Mouse (Mus musculus) liver, embryonic 14.5 days (tissue): Measurements from ENCODE around the gene Spata13. TPM values are rescaled to one million over a fixed set of nuclear protein-coding genes. Genes with fewer than 3 reads are reported as not detected.
A peak's percentile ranks its signal among the peaks of the same experiment; 100 is the strongest.

Experiments
- ATAC-seq: fragments of 200-750 bp; cut with Nextera tagmentation; 2 replicates; pipeline ENCODE4 v1.8.0; 2017; ENCODE audit warnings: moderate number of reproducible peaks, mild to moderate bottlenecking, moderate library complexity; ENCODE audit not compliant: insufficient read depth
- DNase-seq, 3 experiments: peaks; one replicate each; pipeline ENCODE4 v3.0.0-alpha.2; 2012 to 2013; ENCODE audit warnings: low read depth in 3 of 3, low spot score in 3 of 3
- H3K27ac ChIP-seq: fragments of 300-500 bp; sonication (generic); 2 replicates; pipeline ENCODE4 v1.5.1; 2014; ENCODE audit warnings: moderate library complexity, mild to moderate bottlenecking, control low read depth, inconsistent platforms
- H3K27me3 ChIP-seq: fragments of 300-500 bp; sonication (generic); 2 replicates; pipeline ENCODE4 v1.6.1; 2014; ENCODE audit warnings: mild to moderate bottlenecking, low read length, moderate library complexity; ENCODE audit not compliant: control insufficient read depth, insufficient read depth
- H3K36me3 ChIP-seq: fragments of 300-500 bp; sonication (generic); replicated peaks from 2 replicates; pipeline ENCODE4 v1.6.1; 2014; ENCODE audit warnings: low read depth; ENCODE audit not compliant: control insufficient read depth, insufficient read depth
- H3K4me1 ChIP-seq, 2 experiments: fragments of 200-500 bp in 1 of 2; fragments of 300-500 bp in 1 of 2; sonication (generic) in 1 of 2; replicated peaks; 2 replicates each; pipeline ENCODE4 v1.6.1; 2012 to 2014; ENCODE audit warnings: antibody characterized with exemption in 1 of 2, inconsistent platforms in 1 of 2, low read length in 1 of 2; ENCODE audit not compliant: control insufficient read depth in 2 of 2, insufficient read depth in 2 of 2
- H3K4me2 ChIP-seq: fragments of 300-500 bp; sonication (generic); 2 replicates; pipeline ENCODE4 v1.6.1; 2014; ENCODE audit warnings: low read depth, mild to moderate bottlenecking, control low read depth, moderate library complexity
- H3K4me3 ChIP-seq, 2 experiments: fragments of 200-500 bp in 1 of 2; fragments of 300-500 bp in 1 of 2; sonication (generic) in 1 of 2; 2 replicates each; pipeline ENCODE4 v1.5.1; 2012 to 2014; ENCODE audit warnings: low read depth in 2 of 2, low read length in 2 of 2, mild to moderate bottlenecking in 2 of 2, control low read depth in 1 of 2, inconsistent platforms in 1 of 2, moderate library complexity in 1 of 2; ENCODE audit not compliant: insufficient read depth in 1 of 2
- H3K9ac ChIP-seq: fragments of 300-500 bp; sonication (generic); replicated peaks from 2 replicates; pipeline ENCODE4 v1.6.1; 2014; ENCODE audit warnings: mild to moderate bottlenecking, control low read depth, moderate library complexity
- H3K9me3 ChIP-seq: fragments of 300-500 bp; sonication (generic); 2 replicates; pipeline ENCODE4 v1.6.1; 2016; ENCODE audit warnings: low read length, mixed read lengths; ENCODE audit not compliant: control insufficient read depth
- CTCF ChIP-seq: IDR thresholded peaks from 2 replicates; pipeline ENCODE4 v1.5.1; 2016; ENCODE audit warnings: antibody characterized with exemption, low read depth, control low read depth
- EP300 ChIP-seq: IDR thresholded peaks from 2 replicates; pipeline ENCODE4 v1.6.1; 2016; ENCODE audit warnings: antibody characterized with exemption, low read depth
- WGBS: fragments of 180-500 bp; shearing (Covaris S2); extraction: QIAGEN DNeasy Blood & Tissue Kit; methylation state at CpG from one replicate; pipeline ENCODE4 v1.1.7; 2014; ENCODE audit not compliant: insufficient replicate concordance; 5-methylcytosine and 5-hydroxymethylcytosine counted together
- polyA plus RNA-seq, 2 experiments: library from polyadenylated mRNA; depleted of rRNA in 1 of 2; stranded (reverse) in 1 of 2; unstranded in 1 of 2; fragments of >200 nt; fragmentation: Nextera tagmentation in 1 of 2; extraction: Ambion mirVana in 1 of 2; gene quantifications; 2 replicates each; pipeline versions ENCODE4 v1.2.1 to v1.2.3; 2012 to 2014

Gene Spata13
- polyA plus RNA-seq, 2 experiments = 5.5 to 14.1 TPM

- Histone ChIP-seq H3K4me3 (no peak overlapping the region), H3K4me2 (no peak overlapping the region), H3K4me1 (peaks cover 6 to 11% of the 10 kb centered on the region in 2 experiments; a peak in 3 of 4 replicates), H3K27me3 (no peaks in the 10 kb centered on the region), H3K27ac (no peak overlapping the region), H3K9ac (no peak overlapping the region), H3K9me3 (no peaks in the 10 kb centered on the region), H3K36me3 (no peaks in the 10 kb centered on the region)
- no peak for TF ChIP-seq EP300
- no peak for TF ChIP-seq CTCF
- DNase-seq (no peak), ATAC-seq (no peak)
- WGBS = 28% methylated on average over 6 of the region's 6 CpGs
These were observed 98.3 kb downstream of the Spata13 start for GRCm38 (mm10) chr14:60732081-60732480.

- H3K9ac ChIP-seq = no peak overlapping the region
- 11% methylated on average over 16 of the region's 16 CpGs for WGBS
- DNase-seq = no peak
These were observed 99.0 kb downstream of the Spata13 start for GRCm38 (mm10) chr14:60732787-60733186.

GRCm38 (mm10) chr14:60733706-60734105 is 99.9 kb downstream of the Spata13 start:
- no peaks in the 10 kb centered on the region for H3K36me3 ChIP-seq
- H3K9ac ChIP-seq = no peak overlapping the region
- no peak overlapping the region for H3K27ac ChIP-seq
- WGBS = 42% methylated on average over 4 of the region's 4 CpGs
- H3K4me1 ChIP-seq = peaks cover 6 to 16% of the 10 kb centered on the region in 2 experiments; a peak in 3 of 4 replicates
- no peaks in the 10 kb centered on the region for H3K27me3 ChIP-seq
- H3K4me3 ChIP-seq = no peak overlapping the region; a peak in 1 of 4 replicates
- DNase-seq = no peak
- 0 out of 2 replicates have a peak overlapping the region, but pooled peaks have one; percentile 11 for H3K4me2 ChIP-seq
- TF ChIP-seq CTCF = no peak
- TF ChIP-seq EP300 = no peak
- ATAC-seq = no peak
- H3K9me3 ChIP-seq = no peaks in the 10 kb centered on the region

More at GRCm38 (mm10) chr14:60732787-60733186, 99.0 kb downstream of the Spata13 start:
- Histone ChIP-seq H3K27me3 (no peaks in the 10 kb centered on the region), H3K4me1 (peaks cover 6 to 12% of the 10 kb centered on the region in 2 experiments; a peak in 3 of 4 replicates), H3K4me3 (no peak overlapping the region), H3K27ac (no peak overlapping the region), H3K4me2 (0 out of 2 replicates have a peak overlapping the region, but pooled peaks have one; percentile 25), H3K36me3 (no peaks in the 10 kb centered on the region), H3K9me3 (no peaks in the 10 kb centered on the region)
- ATAC-seq = no peak
- TF ChIP-seq CTCF (no peak), EP300 (no peak)

GRCm38 (mm10) chr14:60735206-60735605 is 101.4 kb downstream of the Spata13 start:
- Histone ChIP-seq H3K36me3 (no peaks in the 10 kb centered on the region), H3K4me1 (peaks cover 6 to 19% of the 10 kb centered on the region in 2 experiments; a peak in 3 of 4 replicates), H3K9me3 (no peaks in the 10 kb centered on the region), H3K4me2 (no peak overlapping the region), H3K27me3 (no peaks in the 10 kb centered on the region), H3K4me3 (no peak overlapping the region), H3K9ac (no peak overlapping the region), H3K27ac (no peak overlapping the region)
- WGBS = 58% methylated on average over 5 of the region's 5 CpGs
- DNase-seq (no peak), ATAC-seq (no peak)
- TF ChIP-seq EP300 (no peak), CTCF (no peak)

- ATAC-seq (no peak), DNase-seq (no peak)
- H3K4me2 ChIP-seq = peak overlapping the region; percentile 22
- H3K36me3 ChIP-seq = no peaks in the 10 kb centered on the region
- no peak overlapping the region for H3K9ac ChIP-seq
- H3K27me3 ChIP-seq = no peaks in the 10 kb centered on the region
- 20% methylated on average over 13 of the region's 13 CpGs for WGBS
- peaks cover 6 to 21% of the 10 kb centered on the region in 2 experiments; a peak in 3 of 4 replicates for H3K4me1 ChIP-seq
- no peaks in the 10 kb centered on the region for H3K9me3 ChIP-seq
- no peak overlapping the region for H3K4me3 ChIP-seq
- TF ChIP-seq CTCF = no peak
- TF ChIP-seq EP300 = no peak
- H3K27ac ChIP-seq = no peak overlapping the region
These were observed 102.2 kb downstream of the Spata13 start for GRCm38 (mm10) chr14:60735848-60736547.
